Mouse (Mus musculus) embryonic facial prominence, embryonic 11.5 days (tissue): Measurements from ENCODE around the gene Pank4. TPM values are rescaled to one million over a fixed set of nuclear protein-coding genes. Genes with fewer than 3 reads are reported as not detected.

ENCODE experiments used
- ATAC-seq: fragments of 200-750 bp; cut with Nextera tagmentation; replicated peaks from 2 replicates; pipeline ENCODE4 v1.8.0; 2017; ENCODE audit warnings: low read depth; ENCODE audit not compliant: insufficient number of reproducible peaks, low FRiP score, low TSS enrichment
- DNase-seq: peaks from one replicate; pipeline ENCODE4 v3.0.0-alpha.2; 2015; ENCODE audit warnings: low spot score
- H3K27ac ChIP-seq: fragments of 300-500 bp; sonication (generic); replicated peaks from 2 replicates; pipeline ENCODE4 v1.5.1; 2014; ENCODE audit warnings: mild to moderate bottlenecking, low read depth, low read length, control low read depth
- H3K27me3 ChIP-seq: fragments of 300-500 bp; sonication (generic); 2 replicates; pipeline ENCODE4 v1.6.1; 2014; ENCODE audit warnings: mild to moderate bottlenecking, low read length, moderate library complexity, mixed read lengths; ENCODE audit not compliant: control insufficient read depth, insufficient read depth
- H3K36me3 ChIP-seq: fragments of 300-500 bp; sonication (generic); replicated peaks from 2 replicates; pipeline ENCODE4 v1.6.1; 2014; ENCODE audit warnings: low read depth, mild to moderate bottlenecking, low read length, moderate library complexity, mixed read lengths; ENCODE audit not compliant: control insufficient read depth, insufficient read depth
- H3K4me1 ChIP-seq: fragments of 300-500 bp; sonication (generic); 2 replicates; pipeline ENCODE4 v1.6.1; 2014; ENCODE audit warnings: low read length, mixed read lengths; ENCODE audit not compliant: control insufficient read depth, insufficient read depth
- H3K4me2 ChIP-seq: fragments of 300-500 bp; sonication (generic); 2 replicates; pipeline ENCODE4 v1.6.1; 2014; ENCODE audit warnings: low read depth, mild to moderate bottlenecking, control low read depth, low read length, moderate library complexity
- H3K4me3 ChIP-seq: fragments of 300-500 bp; sonication (generic); 2 replicates; pipeline ENCODE4 v1.5.1; 2014; ENCODE audit warnings: low read depth, low read length, control low read depth
- H3K9ac ChIP-seq: fragments of 300-500 bp; sonication (generic); replicated peaks from 2 replicates; pipeline ENCODE4 v1.6.1; 2014; ENCODE audit warnings: mild to moderate bottlenecking, control low read depth, low read length
- H3K9me3 ChIP-seq: fragments of 300-500 bp; sonication (generic); replicated peaks from 2 replicates; pipeline ENCODE4 v1.6.1; 2016; ENCODE audit warnings: mild to moderate bottlenecking, low read length, inconsistent platforms, mixed read lengths; ENCODE audit not compliant: control insufficient read depth
- WGBS: fragments of 180-500 bp; shearing (Covaris S2); extraction: QIAGEN DNeasy Blood & Tissue Kit; methylation state at CpG from one replicate; pipeline ENCODE4 v1.1.7; 2014; 5-methylcytosine and 5-hydroxymethylcytosine counted together
- polyA plus RNA-seq: library from polyadenylated mRNA; unstranded; fragments of >200 nt; fragmentation: Nextera tagmentation; extraction: Ambion mirVana; gene quantifications from 2 replicates; pipeline ENCODE4 v1.2.1, GENCODE M21; 2014

The Pank4 gene
- polyA plus RNA-seq, 1 experiment from 2014 or later, result 48.8 TPM

GRCm38 (mm10) chr4:154926969-154927898 is 36.7 kb upstream of the Pank4 start:
- no peaks in the 10 kb centered on the region for H3K36me3 ChIP-seq
- no peak for ATAC-seq
- WGBS, result 50% methylated on average over 9 of the region's 9 CpGs
- no peak overlapping the region for H3K4me3 ChIP-seq
- H3K27ac ChIP-seq, result peak overlapping the region; percentile 56
- DNase-seq, result no peak
- H3K4me1 ChIP-seq, result no peaks in the 10 kb centered on the region
- H3K4me2 ChIP-seq, result no peak overlapping the region
- H3K27me3 ChIP-seq, result no peaks in the 10 kb centered on the region
- H3K9me3 ChIP-seq, result no peaks in the 10 kb centered on the region
- H3K9ac ChIP-seq, result peak overlapping the region; percentile 9

- Histone ChIP-seq H3K4me3 (no peak overlapping the region), H3K27me3 (no peaks in the 10 kb centered on the region), H3K4me1 (no peaks in the 10 kb centered on the region), H3K36me3 (no peaks in the 10 kb centered on the region), H3K9ac (peak overlapping the region; percentile 4; the same call in 1 of the 2 replicates), H3K4me2 (no peak overlapping the region), H3K9me3 (no peaks in the 10 kb centered on the region), H3K27ac (peak overlapping the region; percentile 56; the same call in 1 of the 2 replicates)
- peak; percentile 54 for DNase-seq
- no peak for ATAC-seq
- 38% methylated on average over 5 of the region's 5 CpGs for WGBS
Observed at GRCm38 (mm10) chr4:154927899-154928337, 36.0 kb upstream of the Pank4 start.

GRCm38 (mm10) chr4:154928395-154929087 is 35.4 kb upstream of the Pank4 start, which contains the start of gene Tnfrsf14:
TSS of gene Tnfrsf14 (minus strand) at chr4:154928563.
- Histone ChIP-seq H3K27ac (peak within 1 kb of the TSS; percentile 56), H3K27me3 (no peaks in the 10 kb centered on the region), H3K4me1 (no peaks in the 10 kb centered on the region), H3K4me2 (no peak within 1 kb of the TSS), H3K9me3 (no peaks in the 10 kb centered on the region), H3K4me3 (no peak within 1 kb of the TSS), H3K36me3 (no peaks in the 10 kb centered on the region), H3K9ac (peak within 1 kb of the TSS; percentile 4; the same call in 1 of the 2 replicates)
- 56% methylated on average over 12 of the region's 12 CpGs for WGBS
- no peak for ATAC-seq
- no peak for DNase-seq

GRCm38 (mm10) chr4:154929088-154929660 is 34.7 kb upstream of the Pank4 start:
- Histone ChIP-seq H3K4me1 (no peaks in the 10 kb centered on the region), H3K9ac (no peak overlapping the region), H3K9me3 (no peaks in the 10 kb centered on the region), H3K27me3 (no peaks in the 10 kb centered on the region), H3K27ac (no peak overlapping the region), H3K4me2 (no peak overlapping the region), H3K4me3 (no peak overlapping the region), H3K36me3 (no peaks in the 10 kb centered on the region)
- 81% methylated on average over 12 of the region's 12 CpGs for WGBS
- ATAC-seq, result no peak
- no peak for DNase-seq

GRCm38 (mm10) chr4:154933306-154933907 is 30.5 kb upstream of the Pank4 start:
- WGBS, result 65% methylated on average over 13 of the region's 13 CpGs

GRCm38 (mm10) chr4:154934800-154935199 is 29.1 kb upstream of the Pank4 start:
- H3K36me3 ChIP-seq, result no peaks in the 10 kb centered on the region
- no peak for DNase-seq
- WGBS, result 88% methylated on average over 2 of the region's 2 CpGs
- no peak overlapping the region for H3K9ac ChIP-seq
- no peak overlapping the region for H3K4me2 ChIP-seq
- no peak for ATAC-seq
- H3K27me3 ChIP-seq, result no peaks in the 10 kb centered on the region
- H3K4me1 ChIP-seq, result no peaks in the 10 kb centered on the region
- no peak overlapping the region for H3K4me3 ChIP-seq
- H3K9me3 ChIP-seq, result no peaks in the 10 kb centered on the region
- H3K27ac ChIP-seq, result no peak overlapping the region

More at GRCm38 (mm10) chr4:154933306-154933907, 30.5 kb upstream of the Pank4 start:
- no peak overlapping the region for H3K4me3 ChIP-seq
- no peaks in the 10 kb centered on the region for H3K27me3 ChIP-seq
- H3K4me1 ChIP-seq, result no peaks in the 10 kb centered on the region
- H3K4me2 ChIP-seq, result no peak overlapping the region
- H3K36me3 ChIP-seq, result no peaks in the 10 kb centered on the region
- H3K27ac ChIP-seq, result no peak overlapping the region
- DNase-seq (no peak), ATAC-seq (no peak)
- H3K9me3 ChIP-seq, result no peaks in the 10 kb centered on the region
- no peak overlapping the region for H3K9ac ChIP-seq

- ATAC-seq (no peak), DNase-seq (no peak)
- no peak overlapping the region for H3K27ac ChIP-seq
- no peak overlapping the region for H3K4me3 ChIP-seq
- no peaks in the 10 kb centered on the region for H3K9me3 ChIP-seq
- no peaks in the 10 kb centered on the region for H3K27me3 ChIP-seq
- H3K4me2 ChIP-seq, result no peak overlapping the region
- no peaks in the 10 kb centered on the region for H3K36me3 ChIP-seq
- 74% methylated on average over 7 of the region's 7 CpGs for WGBS
- H3K4me1 ChIP-seq, result no peaks in the 10 kb centered on the region
- no peak overlapping the region for H3K9ac ChIP-seq
Observed at GRCm38 (mm10) chr4:154935788-154936187, 28.1 kb upstream of the Pank4 start.
